Mouse (Mus musculus) spleen, adult 2 months (tissue): Measurements from ENCODE around the gene Cacng7.

Experiments used
- CTCF ChIP-seq: fragments of 200-500 bp; IDR thresholded peaks from 2 replicates; pipeline ENCODE4 v1.5.1; 2011; ENCODE audit warnings: mild to moderate bottlenecking, inconsistent platforms; ENCODE audit not compliant: insufficient read depth, insufficient read length, insufficient replicate concordance; ENCODE audit errors: extremely low read depth
- POLR2A ChIP-seq: fragments of 200-500 bp; IDR thresholded peaks from 2 replicates; pipeline ENCODE4 v1.6.1; 2011; ENCODE audit warnings: low read depth, low read length, inconsistent platforms

GRCm38 (mm10) chr7:3336412-3336811, 3.7 kb downstream of the Cacng7 start:
- no peak for TF ChIP-seq CTCF
- TF ChIP-seq POLR2A, result no peak
